Mouse (Mus musculus) frontal cortex, postnatal 25 days (tissue): ENCODE data around the gene Il2rb.

Source experiments
- DNase-seq, 2 experiments: peaks; one replicate each; pipeline ENCODE4 v3.0.0; 2022; ENCODE audit warnings: low spot score in 2 of 2

Il2rb gene

DNA sequence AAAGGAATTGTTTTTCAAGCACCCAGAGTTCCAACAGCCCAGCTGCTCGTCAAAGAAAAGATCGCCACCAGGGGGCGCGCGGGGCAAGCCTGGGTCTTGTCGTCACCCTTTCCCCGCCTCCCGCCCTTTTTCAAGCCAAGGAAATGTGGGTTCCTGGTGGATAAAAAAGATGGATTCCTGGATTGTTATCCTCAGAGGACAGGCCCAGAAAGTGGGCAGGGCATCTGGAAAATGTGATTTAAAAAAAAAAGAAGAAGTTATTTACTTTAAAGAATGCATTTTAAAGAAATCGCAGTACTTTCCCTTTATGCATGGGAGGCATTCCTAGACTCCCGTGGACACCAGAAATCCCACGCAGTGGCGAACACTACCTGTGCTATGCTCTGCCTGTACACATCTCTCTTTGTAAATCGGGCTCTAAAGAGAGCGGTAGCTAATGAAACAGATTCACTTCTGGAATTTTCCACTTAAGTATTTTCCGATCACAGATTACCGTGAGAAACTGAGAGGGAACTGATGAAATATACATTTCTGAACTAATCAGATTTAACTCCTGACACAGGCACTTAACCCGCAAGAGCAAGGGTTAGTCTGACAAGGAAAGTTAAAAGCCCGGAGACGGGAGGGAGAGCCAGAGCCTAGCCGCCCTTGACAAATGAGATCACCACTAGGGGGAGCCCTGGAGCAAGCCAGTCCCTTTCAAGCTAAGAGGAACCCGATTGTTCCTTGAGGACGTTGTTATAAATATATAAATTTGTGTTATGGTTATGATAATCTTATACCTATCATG lies 47.1 kb downstream of the Il2rb start:
- DNase-seq = peak; percentile 97 to 98

DNA sequence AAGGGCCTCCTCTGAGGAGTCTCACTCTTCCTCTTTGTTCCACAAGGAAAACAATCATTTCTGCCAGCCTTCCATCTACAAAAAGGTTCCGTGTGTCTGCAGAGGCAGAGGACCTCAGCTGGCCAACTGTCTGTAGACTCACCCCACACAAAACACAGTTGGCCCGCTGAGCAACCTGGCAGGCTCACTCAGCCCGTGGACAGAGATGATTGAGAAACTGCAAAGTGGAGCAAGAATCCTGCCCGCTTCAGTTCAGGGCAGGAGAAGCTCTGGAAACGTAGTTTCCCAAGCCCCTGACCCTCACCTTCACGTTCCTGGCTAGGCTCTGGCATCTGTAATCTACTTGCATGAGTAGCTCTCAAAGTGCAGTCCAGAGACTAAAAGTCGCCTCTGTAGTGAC lies 48.0 kb downstream of the Il2rb start:
- DNase-seq = no peak

DNA sequence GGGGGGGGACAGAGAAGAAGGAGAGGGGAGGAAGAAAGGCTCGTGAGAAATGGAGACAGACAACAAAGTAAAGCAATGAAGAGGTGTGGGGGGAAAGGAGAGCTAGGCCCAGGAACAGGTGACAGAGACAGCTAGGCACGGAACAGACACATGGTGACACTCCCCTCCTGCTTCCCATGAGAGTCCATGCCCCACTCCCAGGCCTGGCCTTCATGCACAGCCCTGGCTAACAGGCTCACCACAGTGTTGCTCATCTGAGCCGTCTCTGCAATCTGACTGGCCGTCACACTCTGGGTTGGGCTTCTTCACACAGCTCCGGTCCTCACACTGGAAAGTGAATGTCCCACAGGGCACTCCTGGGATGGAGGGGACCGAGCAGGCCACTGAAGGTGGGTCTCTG lies 51.2 kb downstream of the Il2rb start:
- DNase-seq = no peak

DNA sequence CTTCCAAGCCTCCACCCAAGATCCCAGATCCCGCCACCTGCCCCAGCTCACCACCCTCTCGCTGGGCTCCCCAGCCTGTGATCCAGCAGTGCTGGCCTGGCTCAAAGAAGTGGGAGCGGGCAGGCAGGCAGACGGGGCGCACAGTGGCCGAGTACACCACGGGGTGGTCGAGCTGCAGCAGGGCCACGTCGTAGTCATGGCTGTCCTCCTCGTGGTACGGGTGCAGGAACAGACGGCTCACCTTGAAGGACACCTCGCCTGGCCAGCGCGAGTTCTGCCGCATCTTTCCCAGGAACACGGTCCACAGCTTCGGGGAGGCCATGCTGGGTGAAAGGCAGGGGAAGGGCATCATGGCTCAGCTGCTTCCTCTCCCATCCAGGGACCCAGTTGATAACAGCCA lies 52.8 kb downstream of the Il2rb start:
- no peak for DNase-seq

DNA sequence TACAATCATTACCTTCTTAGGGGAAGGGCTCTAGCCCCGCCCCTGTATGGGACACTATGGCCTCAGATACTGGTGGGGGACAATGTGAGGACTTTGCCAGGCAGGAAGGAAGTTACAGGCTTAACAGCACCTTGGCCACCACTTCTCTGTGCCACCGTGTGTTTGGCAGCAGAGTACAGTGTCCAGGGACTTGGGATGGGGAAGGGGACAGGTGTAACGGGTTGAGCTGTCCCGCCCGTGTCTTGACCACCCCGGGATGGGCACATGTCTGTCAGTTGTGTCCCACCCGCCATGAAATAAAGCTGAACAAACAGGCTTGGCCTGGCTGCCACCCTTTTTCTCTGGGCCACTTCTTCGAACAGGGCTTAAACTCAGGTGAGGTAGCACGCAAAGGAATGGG lies 56.1 kb downstream of the Il2rb start:
- DNase-seq = no peak

DNA sequence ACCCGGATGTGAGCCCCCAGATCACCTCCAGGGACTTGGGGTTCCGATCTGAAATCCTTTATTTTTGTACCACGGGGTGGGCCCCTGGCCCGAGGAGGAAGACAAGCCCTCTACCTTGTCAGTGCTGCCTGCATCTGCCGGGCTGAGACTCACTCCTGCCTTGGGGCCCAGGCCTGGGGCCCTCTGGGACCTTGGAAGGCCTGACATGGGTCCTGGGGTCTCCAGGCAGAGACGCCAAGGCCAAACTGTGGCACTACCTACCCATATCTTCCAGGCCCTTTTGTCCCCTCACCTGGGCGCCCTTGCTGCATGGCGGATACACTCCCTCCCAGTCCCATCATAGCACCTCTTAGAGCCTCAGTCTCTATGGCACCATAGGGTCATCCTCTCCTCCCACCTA lies 56.6 kb downstream of the Il2rb start:
- DNase-seq = no peak

DNA sequence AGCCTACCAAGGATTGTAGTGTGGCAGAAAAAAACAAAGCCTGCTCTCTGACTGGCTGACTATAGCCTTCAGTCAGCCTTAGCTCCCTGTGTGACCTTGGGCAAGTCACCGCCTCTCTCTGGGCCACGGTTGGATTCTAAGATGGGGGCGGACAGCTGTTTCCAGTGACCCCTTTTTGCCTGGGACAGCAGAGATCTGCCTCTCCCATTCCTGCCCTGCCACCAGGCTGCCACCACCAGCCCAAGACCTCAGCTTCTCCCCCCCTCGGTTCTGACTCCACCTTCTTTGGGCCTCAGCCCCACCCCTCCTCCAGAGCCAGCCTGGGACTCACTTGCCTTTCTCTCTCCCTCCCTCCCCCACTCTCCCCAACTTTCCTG lies 57.1 kb downstream of the Il2rb start:
- no peak for DNase-seq

DNA sequence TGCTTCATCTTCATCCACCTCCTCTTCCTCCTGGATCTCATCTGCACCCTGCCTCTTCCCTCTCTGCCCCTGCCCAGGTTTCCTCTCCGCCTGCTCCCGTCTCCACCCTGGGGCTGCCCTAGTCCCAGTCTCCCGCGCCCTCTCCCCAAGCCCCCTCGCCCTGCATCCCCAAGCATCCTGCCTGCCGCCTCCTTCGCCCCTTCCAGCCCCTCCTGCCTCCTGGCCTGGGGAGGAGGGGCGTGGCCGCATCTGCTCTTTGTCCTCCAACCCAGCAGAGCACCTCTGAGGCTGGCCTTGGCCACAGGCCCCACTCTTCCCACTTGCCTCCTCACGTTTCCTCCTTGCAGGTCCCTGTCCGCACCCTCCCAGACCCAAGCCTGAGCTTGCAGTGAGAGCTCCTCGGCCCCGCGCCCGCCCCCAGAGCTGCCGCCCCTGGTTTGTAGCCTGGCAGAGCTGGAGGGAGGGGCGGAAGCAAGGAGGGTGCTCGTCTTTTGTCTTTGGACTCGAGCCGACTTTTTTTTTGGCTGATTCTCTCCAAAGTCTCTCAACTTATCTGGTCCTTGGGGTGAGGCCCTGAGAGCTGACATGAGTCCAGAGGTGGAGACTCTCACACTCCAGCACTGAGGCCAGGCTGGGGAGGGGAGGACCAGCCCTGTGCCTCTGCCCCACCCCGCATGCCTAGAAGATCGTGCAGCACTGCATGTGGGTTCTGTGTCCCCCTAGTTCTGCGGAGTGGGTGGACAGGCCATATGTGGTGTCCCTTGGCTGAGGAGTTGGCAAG lies 57.6 kb downstream of the Il2rb start:
- DNase-seq = peak in 1 of 2 experiments; percentile 63

DNA sequence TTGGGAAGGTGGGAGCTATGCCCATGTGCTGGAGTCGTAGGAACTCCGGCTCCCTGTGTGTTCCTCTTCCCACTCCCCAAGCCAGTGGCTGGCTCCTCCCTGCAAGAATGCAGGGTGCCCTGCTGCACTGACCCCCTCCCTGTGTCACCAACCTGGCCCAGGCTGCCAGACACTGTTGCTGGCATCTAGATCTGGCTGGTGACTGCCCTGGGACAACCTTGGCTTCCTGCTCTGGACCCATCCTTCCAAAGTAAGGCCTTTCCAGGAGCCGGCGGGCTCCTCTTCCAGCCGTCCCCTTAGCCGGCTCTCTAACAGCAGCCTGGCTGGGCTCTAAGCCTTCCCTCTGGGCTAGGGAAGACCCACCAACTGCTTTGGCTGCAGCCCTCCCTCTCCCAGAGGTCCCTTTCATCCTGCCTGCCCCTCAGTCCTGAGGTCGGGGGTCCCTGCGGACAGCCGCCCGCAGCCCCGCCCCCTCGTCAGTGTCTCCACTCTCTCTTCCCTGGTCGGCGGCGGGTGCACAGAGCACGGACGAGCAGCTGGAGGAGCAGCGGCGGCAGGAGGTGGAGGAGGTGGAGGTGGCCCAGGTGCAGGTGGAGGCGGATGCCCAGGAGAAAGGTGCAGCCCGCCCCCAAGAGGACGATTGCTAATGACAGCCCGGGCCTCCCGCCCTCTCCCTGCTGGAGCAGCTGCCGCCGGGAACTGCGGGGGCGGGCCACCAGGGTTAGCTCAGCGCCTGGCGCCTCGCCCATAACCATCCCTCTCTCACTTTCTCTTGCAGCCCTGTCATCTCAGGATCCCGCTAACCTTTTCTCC lies 58.5 kb downstream of the Il2rb start:
- peak; percentile 80 to 87 for DNase-seq

DNA sequence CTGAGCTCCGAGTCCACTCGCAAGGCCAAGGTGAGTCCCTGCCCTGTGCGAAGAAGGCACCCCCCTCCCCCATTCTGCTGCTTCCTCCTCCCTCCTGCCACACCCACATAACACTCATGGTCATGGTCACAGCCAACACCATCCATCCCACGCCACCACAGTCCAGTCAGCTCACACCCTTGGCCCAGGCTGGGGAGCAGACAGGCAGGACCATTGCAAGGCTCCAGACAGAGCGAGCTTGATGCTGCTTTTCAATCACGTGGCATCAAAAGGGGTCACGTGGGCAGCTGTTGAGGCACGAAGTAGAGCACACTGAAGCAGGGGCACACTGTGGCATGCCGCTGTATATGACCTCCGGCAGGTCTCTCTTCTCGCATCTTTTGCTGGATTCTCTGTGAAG lies 59.4 kb downstream of the Il2rb start:
- DNase-seq = no peak

DNA sequence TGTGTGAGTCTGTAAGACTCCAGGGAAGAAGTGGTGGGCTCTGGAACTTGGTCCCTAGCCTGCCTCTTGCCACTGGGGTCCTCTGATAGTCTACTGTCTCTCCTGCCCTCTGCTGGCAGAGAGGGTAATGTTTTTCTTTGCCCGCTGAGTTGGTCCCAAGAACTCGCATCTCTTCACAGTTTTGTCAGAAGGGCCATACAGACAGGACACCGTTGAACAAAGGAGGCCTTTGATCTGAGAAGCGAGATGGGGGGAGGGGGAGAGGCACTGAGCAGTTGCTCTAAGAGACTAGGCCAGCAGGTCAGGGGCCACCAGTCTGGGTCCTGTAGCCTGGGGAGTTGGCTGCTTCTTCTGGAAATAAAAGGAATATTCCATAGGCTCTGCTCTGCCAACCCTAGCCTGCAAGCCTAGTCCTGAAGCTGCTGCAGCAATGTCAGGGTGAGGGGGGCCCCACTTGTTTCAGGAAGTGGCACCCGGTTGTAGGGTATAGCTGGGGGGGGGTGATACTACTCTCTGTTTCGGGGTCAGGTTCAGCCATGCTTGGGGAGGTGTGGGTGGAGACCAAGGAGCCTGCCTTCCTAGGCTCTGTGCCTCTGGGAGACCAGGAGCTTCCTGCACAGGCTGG lies 60.1 kb downstream of the Il2rb start:
- DNase-seq = no peak

DNA sequence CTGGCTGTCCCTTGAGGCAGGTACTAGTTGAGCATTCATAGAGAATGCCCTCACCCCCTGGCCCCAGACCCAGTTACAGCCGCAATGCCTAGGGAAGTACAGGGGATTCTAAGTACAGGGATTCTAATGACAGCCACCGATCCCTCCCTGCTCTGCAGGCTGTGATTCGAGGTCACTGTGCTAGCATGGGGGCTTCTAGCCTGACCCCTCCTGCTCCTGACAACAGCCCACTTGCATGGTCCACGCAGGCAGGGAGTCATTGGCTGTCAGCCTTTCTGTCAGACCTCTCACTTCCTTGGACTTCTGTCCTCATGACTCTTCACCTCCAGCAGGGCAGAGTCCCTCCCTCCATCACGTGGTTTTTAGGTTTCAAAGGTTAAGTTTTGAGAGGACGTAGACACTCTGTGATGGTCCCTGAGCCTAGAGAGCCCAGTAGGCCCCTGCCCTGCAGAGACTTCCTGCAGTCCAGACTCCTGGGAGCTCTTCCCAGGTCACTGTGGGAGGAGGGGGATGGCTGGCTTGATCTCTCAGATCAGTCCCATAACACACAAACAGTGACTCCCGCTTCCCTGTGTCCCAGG lies 63.4 kb downstream of the Il2rb start:
- no peak for DNase-seq

DNA sequence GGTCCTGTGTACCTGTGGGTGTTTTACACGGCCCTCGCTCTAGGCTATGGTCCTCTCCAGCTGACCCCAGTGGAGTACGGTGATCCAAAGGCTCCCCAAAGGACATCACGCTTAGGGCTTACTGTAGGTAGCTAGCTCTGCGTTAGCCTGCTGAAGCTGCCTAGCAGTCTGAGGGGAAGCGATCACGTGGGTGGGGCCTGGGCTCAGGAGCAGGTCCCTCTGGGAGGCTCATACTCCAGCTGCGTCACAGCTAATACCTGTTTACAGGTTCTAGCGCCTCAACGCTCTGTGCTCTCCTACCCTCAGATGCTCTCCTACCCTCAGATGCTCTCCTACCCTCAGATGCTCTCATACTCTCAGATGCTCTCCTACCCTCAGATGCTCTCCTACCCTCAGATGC lies 64.2 kb downstream of the Il2rb start:
- no peak for DNase-seq

DNA sequence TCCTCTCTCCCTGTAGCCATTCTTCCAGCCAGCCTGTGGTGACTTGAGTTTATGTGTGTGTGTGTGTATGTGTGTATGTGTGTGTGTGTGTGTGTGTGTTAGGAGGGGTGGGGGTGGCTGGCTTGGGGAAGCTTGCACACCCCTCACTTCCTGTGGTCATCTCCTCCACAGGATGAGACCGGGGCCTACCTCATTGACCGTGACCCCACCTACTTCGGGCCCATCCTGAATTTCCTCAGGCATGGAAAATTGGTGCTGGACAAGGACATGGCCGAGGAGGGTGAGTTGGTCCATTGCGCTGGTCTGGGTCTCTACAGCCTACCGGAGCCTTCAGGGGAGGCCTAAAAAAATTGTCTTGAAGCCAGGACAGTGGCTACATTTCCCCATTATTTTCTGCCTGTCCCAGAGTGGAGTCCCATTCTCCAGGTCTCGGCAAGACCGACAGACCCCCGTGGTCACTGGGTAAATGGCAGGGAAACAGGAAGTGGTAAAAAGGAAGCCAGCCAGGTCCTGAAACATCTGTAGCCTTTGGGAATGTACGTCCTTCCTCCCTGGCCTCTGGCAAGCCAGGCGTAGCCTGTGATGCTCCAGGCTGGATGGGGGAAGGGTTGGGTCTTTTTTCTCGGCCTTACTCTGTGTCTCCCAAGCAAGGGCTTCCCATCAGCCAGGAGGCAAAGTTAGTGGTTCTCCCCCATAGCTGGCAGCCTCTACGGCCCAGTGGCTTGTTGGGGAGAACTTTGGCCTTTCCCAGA lies 65.0 kb downstream of the Il2rb start:
- no peak for DNase-seq
